Mouse (Mus musculus) brain, embryonic 14.5 days (tissue): ENCODE data around the gene Atf6b.

Experiments
- CTCF ChIP-seq: fragments of 200-500 bp; IDR thresholded peaks from 2 replicates; pipeline ENCODE4 v1.5.1; 2012; ENCODE audit warnings: inconsistent platforms, mild to moderate bottlenecking, moderate library complexity, borderline replicate concordance; ENCODE audit not compliant: insufficient read depth, insufficient read length; ENCODE audit errors: extremely low read depth
- POLR2A ChIP-seq: fragments of 200-500 bp; IDR thresholded peaks from 2 replicates; pipeline ENCODE4 v1.6.1; 2012; ENCODE audit warnings: mild to moderate bottlenecking, inconsistent platforms, borderline replicate concordance; ENCODE audit not compliant: poor library complexity, insufficient read depth, insufficient read length, severe bottlenecking; ENCODE audit errors: extremely low read depth

DNA sequence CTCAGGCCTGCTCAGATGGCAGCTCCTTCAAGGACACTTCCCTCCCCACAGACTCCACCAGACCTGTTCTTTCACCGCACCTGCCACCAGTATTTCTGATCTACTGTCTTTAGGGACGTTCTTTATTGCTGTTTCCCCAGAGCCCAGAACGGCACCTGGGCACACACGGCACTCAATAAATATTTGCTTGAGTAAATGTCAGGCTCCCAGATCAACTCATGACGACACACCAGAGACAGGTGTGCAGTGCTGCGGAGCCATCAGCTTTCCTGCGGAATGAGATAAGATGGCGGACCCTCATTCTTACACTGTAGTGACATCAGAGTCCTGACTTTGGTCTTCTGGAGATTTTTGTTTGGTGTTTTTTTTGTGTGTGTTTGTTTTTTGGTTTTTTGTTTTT lies 25.9 kb upstream of the Atf6b start:
- TF ChIP-seq CTCF (no peak), POLR2A (no peak)
